Mouse (Mus musculus): ENCODE results near the gene Kansl1.

DNA sequence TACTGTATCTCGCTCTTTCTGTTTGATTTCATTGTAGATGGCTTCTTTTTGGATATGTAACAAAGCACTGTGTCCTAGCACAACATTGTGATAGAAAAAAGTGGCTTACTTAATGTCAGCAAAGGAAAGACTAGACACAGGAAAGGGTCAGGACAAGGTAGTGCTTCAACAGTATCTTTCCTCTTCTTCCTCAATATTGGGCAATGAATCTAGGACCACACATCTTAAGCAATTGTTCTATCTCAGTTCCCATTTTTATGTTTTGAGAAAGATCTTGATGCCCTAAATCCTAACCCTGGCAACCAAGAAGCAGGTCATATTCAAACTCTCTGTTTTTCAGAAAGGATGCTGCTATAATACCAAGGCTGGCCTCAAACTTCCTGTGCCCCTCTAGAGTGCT, 81.4 kb downstream of the Kansl1 start:
- no peak for TF ChIP-seq EP300 (IDR thresholded peaks at IDR 0.05; ENCODE audit: low read depth)
- TF ChIP-seq CTCF (IDR thresholded peaks at IDR 0.05; ENCODE audit: low read depth), result no peak

Data from liver, postnatal 0 days (tissue).